Mouse (Mus musculus) embryonic facial prominence, embryonic 10.5 days (tissue): Measurements from ENCODE around the gene Ahsa1. TPM values are rescaled to one million over a fixed set of nuclear protein-coding genes. Genes with fewer than 3 reads are reported as not detected.

Experiments used
- DNase-seq: peaks from one replicate; pipeline ENCODE4 v3.0.0-alpha.2; 2017; ENCODE audit warnings: low spot score
- H3K27ac ChIP-seq: fragments of 300-500 bp; sonication (generic); replicated peaks from 2 replicates; pipeline ENCODE4 v1.5.1; 2016; ENCODE audit warnings: mild to moderate bottlenecking
- H3K27me3 ChIP-seq: fragments of 300-500 bp; sonication (generic); replicated peaks from 2 replicates; pipeline ENCODE4 v1.6.1; 2016; ENCODE audit warnings: low read depth, mild to moderate bottlenecking; ENCODE audit not compliant: poor library complexity, severe bottlenecking
- H3K36me3 ChIP-seq: fragments of 300-500 bp; sonication (generic); replicated peaks from 2 replicates; pipeline ENCODE4 v1.6.1; 2016; ENCODE audit warnings: mild to moderate bottlenecking, moderate library complexity
- H3K4me1 ChIP-seq: fragments of 300-500 bp; sonication (generic); 2 replicates; pipeline ENCODE4 v1.6.1; 2016
- H3K4me3 ChIP-seq: fragments of 300-500 bp; sonication (generic); 2 replicates; pipeline ENCODE4 v1.5.1; 2016; ENCODE audit warnings: mild to moderate bottlenecking, moderate library complexity
- H3K9me3 ChIP-seq: fragments of 300-500 bp; sonication (generic); 2 replicates; pipeline ENCODE4 v1.6.1; 2016; ENCODE audit warnings: mild to moderate bottlenecking
- WGBS: fragments of 180-500 bp; shearing (Covaris S2); methylation state at CpG from one replicate; pipeline ENCODE4 v1.1.7; 2016; 5-methylcytosine and 5-hydroxymethylcytosine counted together
- polyA plus RNA-seq: library from polyadenylated mRNA; unstranded; fragments of >200 nt; fragmentation: Nextera tagmentation; extraction: Ambion mirVana; gene quantifications from 2 replicates; pipeline ENCODE4 v1.2.1, GENCODE M21; 2016

Ahsa1 gene
- 294 and 305 TPM in 2 replicates for polyA plus RNA-seq

DNA sequence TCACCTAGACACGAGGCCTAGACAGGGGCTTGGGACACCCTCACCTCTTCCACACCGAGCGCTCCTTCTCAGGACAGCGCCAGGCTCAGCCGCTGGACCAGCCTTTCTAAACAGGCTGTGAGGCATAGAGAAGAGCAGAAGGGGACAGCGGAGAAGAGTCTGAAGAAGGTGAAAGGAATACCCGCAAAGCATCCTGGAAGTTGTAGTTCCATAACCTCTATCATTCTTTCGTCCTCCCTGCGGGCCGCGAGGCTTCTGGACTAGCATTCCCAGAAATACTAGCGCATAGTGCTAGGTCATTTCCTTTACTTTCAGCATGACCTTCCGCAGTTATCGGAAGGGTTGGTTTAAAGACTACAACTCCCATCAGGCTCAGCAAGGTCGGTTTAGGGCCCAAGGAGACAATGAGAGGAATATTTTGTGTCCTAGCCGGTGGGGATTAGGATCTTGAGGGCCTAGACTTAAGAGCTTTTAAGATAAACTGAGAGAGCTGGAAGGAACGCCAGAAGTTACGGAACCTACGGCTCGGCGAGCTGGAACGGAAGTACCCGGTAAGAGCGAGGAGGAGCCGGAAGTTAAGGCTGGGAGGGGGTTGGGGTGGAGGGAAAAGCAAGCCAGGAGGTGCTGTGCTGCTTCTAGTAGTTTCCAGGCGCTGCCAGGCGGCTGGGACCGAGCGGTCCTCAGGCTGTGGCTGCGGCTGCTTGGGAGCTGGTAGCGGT lies at the start of gene Ahsa1, which contains the start of gene Vipas39:
Gene Ahsa1 (plus strand): TSS at position 372 of the 719 bp plus-strand sequence.
Gene Vipas39 (minus strand): TSS at position 149 of the 719 bp plus-strand sequence.
- H3K4me3 ChIP-seq: peak within 1 kb of the TSS; percentile 80
- no peaks in the 10 kb centered on the region for H3K27me3 ChIP-seq
- peak within 1 kb of the TSS; percentile 96 for H3K27ac ChIP-seq
- H3K9me3 ChIP-seq: no peaks in the 10 kb centered on the region
- H3K36me3 ChIP-seq: peaks cover 61% of the 10 kb centered on the region
- H3K4me1 ChIP-seq: peaks cover 20% of the 10 kb centered on the region
- peak; percentile 90 for DNase-seq
- under 1% methylated on average over 31 of the region's 31 CpGs for WGBS

DNA sequence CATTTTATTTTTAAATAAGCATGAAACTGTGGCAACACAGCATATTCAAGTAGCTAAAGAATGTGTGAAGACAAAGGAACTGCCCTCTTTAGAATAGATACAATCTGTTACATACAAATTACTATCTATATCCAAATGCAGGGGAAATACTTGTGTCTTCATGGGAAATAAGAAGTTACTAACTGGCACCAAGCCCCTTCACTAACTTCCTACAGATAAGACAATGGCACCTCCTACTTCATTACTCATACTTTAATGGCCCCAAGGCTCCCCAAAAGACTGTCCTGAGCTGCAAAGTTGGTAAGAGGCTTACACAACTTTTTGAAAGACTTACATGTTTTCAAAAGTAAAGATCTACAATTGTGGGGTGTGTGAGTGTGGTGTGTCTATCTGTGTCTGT lies 48.7 kb upstream of the Ahsa1 start:
- DNase-seq: no peak

DNA sequence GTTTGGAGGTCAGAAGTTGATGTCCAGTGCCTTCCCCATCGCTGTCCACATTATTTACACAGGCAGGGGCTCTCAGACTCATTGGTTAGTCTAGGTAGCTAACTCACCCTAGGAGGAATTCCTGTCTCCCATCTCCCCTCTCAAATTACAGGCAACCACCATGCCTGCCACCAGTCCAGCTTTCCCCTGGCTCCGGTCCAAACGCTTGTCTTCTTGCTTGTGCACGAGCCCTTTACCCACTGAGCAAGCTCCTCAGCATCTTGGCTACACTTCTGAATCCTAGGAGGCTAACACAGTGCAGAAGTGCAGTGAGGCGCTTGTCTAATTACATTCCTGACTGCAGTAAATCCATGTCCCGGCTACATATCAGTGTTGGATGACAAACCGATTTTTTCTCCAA lies 46.9 kb upstream of the Ahsa1 start:
- H3K27ac ChIP-seq: no peak overlapping the region
- DNase-seq: no peak
- WGBS: 79% methylated on average over 7 of the region's 7 CpGs
- no peaks in the 10 kb centered on the region for H3K36me3 ChIP-seq
- H3K4me1 ChIP-seq: peaks cover 4% of the 10 kb centered on the region; the same call in 1 of the 2 replicates
- H3K9me3 ChIP-seq: no peaks in the 10 kb centered on the region
- no peaks in the 10 kb centered on the region for H3K27me3 ChIP-seq
- H3K4me3 ChIP-seq: no peak overlapping the region

More for the DNA sequence above, 48.7 kb upstream of the Ahsa1 start:
- Histone ChIP-seq H3K4me3 (no peak overlapping the region), H3K36me3 (no peaks in the 10 kb centered on the region), H3K4me1 (peaks cover 4% of the 10 kb centered on the region; the same call in 1 of the 2 replicates), H3K9me3 (no peaks in the 10 kb centered on the region), H3K27ac (no peak overlapping the region), H3K27me3 (no peaks in the 10 kb centered on the region)

DNA sequence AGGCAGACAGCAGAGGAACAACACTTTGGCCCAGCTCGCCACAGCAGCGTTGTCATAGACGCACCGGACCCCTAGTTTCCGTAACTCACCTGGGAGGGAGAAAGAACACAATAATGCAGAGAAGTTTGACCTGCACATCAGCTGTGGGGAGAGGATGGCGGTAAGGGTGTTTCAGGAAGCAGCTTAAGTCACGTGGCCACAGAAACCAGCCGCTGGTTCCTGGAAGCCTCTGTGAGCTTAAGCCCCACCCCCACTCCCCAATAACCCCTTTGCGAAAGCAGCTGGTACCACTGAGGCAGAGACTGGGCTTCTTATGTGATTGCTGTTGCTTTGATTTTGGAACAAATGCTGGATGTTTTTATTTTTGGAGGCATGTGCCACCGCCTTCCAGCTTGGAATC lies 41.3 kb upstream of the Ahsa1 start:
- Histone ChIP-seq H3K4me1 (no peaks in the 10 kb centered on the region), H3K4me3 (no peak overlapping the region), H3K27me3 (no peaks in the 10 kb centered on the region), H3K36me3 (0 out of 2 replicates have a peak, but pooled peaks cover 3% of the 10 kb centered on the region), H3K9me3 (no peaks in the 10 kb centered on the region), H3K27ac (no peak overlapping the region)
- WGBS: 71% methylated on average over 10 of the region's 10 CpGs
- no peak for DNase-seq

DNA sequence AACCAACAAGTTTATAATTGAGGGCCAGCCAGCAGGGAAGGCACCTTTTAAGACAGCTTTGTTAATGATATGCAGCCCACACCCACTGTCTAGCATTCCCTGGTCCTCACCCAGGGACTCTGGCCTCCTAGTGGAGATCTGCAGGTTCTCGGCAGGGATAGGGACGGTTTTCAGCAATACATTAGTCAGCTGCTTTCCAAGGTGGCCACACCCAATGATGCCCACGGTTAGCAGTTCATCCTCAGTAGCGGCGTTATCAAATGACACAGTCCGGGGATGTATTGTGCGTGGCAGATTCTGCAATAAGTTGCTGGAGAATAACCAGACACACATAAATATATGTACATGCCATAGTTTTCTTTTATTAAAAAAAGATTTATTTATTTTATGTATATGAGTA lies 39.5 kb upstream of the Ahsa1 start:
- H3K4me1 ChIP-seq: no peaks in the 10 kb centered on the region
- H3K27me3 ChIP-seq: no peaks in the 10 kb centered on the region
- 75% methylated on average over 7 of the region's 7 CpGs for WGBS
- H3K4me3 ChIP-seq: no peak overlapping the region
- 0 out of 2 replicates have a peak, but pooled peaks cover 3% of the 10 kb centered on the region for H3K36me3 ChIP-seq
- H3K27ac ChIP-seq: no peak overlapping the region
- H3K9me3 ChIP-seq: no peaks in the 10 kb centered on the region
- no peak for DNase-seq

DNA sequence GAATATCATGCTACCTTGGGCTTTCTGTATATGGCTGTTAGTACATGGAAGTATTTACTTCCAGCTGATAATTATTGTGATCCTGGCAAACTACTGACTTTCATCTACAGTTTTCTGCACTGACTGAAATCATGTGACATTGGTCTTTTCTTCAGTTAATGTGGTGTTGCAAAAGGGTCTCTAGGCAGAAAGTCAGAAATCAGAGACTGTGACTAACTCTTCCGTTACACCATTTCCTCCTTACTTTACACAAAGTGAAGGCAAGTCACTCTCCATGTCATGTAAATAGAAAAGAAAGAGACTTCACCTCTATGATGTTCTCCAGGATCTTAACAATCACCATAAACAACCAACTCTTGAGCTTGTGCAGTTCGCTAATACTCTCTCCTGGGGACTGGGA lies 36.6 kb upstream of the Ahsa1 start:
- H3K9me3 ChIP-seq: no peaks in the 10 kb centered on the region
- H3K4me1 ChIP-seq: no peaks in the 10 kb centered on the region
- DNase-seq: no peak
- H3K27me3 ChIP-seq: no peaks in the 10 kb centered on the region
- 89% methylated on average over 2 of the region's 2 CpGs for WGBS
- H3K36me3 ChIP-seq: 0 out of 2 replicates have a peak, but pooled peaks cover 3% of the 10 kb centered on the region
- H3K4me3 ChIP-seq: no peak overlapping the region
- H3K27ac ChIP-seq: no peak overlapping the region

DNA sequence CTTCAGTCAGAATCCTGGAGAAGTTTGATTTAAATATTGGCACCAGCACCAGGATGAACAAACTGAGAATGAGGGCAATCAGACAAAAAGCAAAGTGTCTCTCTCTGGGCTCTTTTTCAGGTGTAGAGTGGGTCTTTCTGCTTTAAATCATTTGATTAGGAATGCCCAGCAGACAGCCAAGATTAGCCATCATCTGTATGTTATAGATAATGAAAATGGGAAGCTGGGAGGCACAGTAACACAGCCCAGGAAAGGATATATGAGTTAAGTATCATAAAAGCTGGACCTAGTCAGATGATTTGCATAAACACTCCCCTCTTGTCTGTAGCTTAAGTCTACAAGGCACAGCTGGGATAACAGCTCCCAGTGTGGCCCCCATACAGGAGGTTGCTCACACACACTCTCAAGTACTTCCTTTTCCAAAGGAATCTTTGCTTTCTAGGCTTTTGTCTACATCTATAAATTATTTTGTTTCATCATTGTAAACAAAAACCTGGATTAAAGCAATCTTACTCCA lies 35.8 kb upstream of the Ahsa1 start:
- H3K36me3 ChIP-seq: 0 out of 2 replicates have a peak, but pooled peaks cover 3% of the 10 kb centered on the region
- no peak overlapping the region for H3K4me3 ChIP-seq
- no peaks in the 10 kb centered on the region for H3K27me3 ChIP-seq
- H3K9me3 ChIP-seq: no peaks in the 10 kb centered on the region
- no peaks in the 10 kb centered on the region for H3K4me1 ChIP-seq
- H3K27ac ChIP-seq: no peak overlapping the region
- no peak for DNase-seq

DNA sequence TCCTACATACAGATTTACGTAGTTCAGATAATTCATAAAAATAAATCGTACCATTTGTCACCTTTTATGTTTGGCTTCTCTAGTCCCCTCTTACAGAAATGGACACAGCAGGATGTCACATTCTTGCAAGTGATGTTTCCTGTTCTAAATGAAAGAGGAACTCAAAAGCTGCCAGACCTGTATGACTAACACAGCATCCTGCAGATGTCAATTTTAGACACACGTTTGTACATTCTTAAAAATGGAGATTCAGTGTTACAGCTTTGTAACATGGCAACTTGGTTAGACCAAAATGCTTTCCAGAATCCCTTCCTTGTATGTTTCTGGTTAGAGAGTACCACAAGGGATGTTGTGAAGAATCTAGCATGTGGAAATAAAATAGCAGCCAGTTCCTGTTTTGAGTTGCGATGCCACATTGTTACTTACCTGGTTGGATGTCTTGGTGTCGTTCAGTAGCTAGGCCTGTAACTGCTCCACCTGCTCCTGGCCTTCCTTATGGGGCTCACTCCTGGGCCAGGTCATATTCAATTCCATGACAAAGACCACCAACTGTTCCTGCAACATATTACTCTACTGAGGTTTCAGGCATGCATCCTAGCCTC lies 29.3 kb upstream of the Ahsa1 start:
- Histone ChIP-seq H3K4me1 (no peaks in the 10 kb centered on the region), H3K9me3 (no peaks in the 10 kb centered on the region), H3K27ac (no peak overlapping the region), H3K36me3 (peaks cover 41% of the 10 kb centered on the region), H3K27me3 (no peaks in the 10 kb centered on the region), H3K4me3 (no peak overlapping the region)
- 92% methylated on average over 5 of the region's 5 CpGs for WGBS
- no peak for DNase-seq

DNA sequence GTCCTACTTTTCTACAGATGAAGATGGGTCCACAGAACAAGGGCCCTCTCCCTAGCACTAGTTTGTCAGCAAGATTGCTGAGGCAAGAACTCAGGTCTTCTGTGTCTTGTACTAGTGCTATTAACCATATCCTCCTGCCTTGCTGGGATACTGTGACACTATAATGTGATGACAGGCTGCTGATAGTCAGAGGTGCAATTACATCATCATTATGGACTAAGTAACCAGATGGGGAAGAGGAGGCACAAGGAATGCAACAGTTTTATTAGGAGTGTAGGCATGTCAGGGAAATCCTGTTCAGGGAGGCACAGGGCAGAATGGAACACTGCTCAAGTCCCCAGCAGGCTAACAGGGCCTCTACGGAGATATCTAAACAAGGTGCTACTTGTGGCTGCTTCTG lies 27.6 kb upstream of the Ahsa1 start, which contains the start of gene Noxred1:
Gene Noxred1 (minus strand): TSS at position 101 of the 400 bp plus-strand sequence.
- H3K36me3 ChIP-seq: peaks cover 51% of the 10 kb centered on the region
- H3K9me3 ChIP-seq: no peaks in the 10 kb centered on the region
- H3K4me3 ChIP-seq: no peak within 1 kb of the TSS
- no peak for DNase-seq
- no peak within 1 kb of the TSS for H3K27ac ChIP-seq
- no peaks in the 10 kb centered on the region for H3K27me3 ChIP-seq
- H3K4me1 ChIP-seq: no peaks in the 10 kb centered on the region
- WGBS: 97% methylated on average over 1 of the region's 1 CpGs

DNA sequence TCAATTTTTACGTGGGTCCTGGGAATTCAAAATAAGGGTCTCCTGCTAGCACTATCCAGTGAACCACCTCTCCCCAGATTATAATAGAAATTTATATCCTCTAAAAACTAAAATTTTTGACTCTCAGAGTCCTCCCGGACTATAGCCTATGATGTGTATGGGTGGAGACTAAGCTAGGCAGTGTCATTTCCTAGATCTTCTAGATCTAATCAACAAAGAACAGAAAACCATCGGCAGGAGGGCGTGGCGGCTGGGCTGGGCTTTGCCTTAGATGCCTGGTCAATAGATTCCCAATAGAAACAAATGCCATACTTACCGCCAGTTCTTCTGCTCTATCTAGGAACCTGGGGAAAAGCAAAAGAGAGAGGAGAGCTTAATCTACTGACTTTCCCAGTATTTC lies 16.1 kb upstream of the Ahsa1 start:
- no peaks in the 10 kb centered on the region for H3K27me3 ChIP-seq
- no peaks in the 10 kb centered on the region for H3K4me1 ChIP-seq
- H3K36me3 ChIP-seq: peaks cover 95% of the 10 kb centered on the region
- H3K4me3 ChIP-seq: no peak overlapping the region
- no peaks in the 10 kb centered on the region for H3K9me3 ChIP-seq
- H3K27ac ChIP-seq: no peak overlapping the region
- DNase-seq: no peak
- 93% methylated on average over 6 of the region's 6 CpGs for WGBS

DNA sequence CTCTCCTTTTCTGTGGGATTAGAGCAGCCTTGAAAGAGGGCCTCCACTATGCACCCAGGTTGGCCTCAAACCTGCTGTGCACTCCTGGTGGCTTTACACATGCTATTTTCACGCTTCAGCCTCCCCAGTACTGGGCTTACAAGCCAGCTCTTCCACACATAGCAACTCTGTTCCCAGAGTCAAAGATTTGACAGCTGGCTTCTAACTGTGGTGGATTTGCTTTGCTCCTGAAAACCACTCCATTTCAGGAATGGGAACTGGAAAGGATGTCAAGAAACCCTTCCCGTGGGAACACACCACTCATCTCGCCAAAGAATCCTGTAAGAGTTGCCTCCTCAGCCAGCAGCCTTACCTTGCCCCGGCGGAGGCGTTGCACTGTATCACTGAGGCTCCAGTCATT lies 12.4 kb upstream of the Ahsa1 start:
- no peak overlapping the region for H3K27ac ChIP-seq
- peaks cover 99% of the 10 kb centered on the region for H3K36me3 ChIP-seq
- DNase-seq: no peak
- H3K9me3 ChIP-seq: no peaks in the 10 kb centered on the region
- WGBS: 93% methylated on average over 6 of the region's 6 CpGs
- H3K4me1 ChIP-seq: no peaks in the 10 kb centered on the region
- H3K27me3 ChIP-seq: no peaks in the 10 kb centered on the region
- no peak overlapping the region for H3K4me3 ChIP-seq

DNA sequence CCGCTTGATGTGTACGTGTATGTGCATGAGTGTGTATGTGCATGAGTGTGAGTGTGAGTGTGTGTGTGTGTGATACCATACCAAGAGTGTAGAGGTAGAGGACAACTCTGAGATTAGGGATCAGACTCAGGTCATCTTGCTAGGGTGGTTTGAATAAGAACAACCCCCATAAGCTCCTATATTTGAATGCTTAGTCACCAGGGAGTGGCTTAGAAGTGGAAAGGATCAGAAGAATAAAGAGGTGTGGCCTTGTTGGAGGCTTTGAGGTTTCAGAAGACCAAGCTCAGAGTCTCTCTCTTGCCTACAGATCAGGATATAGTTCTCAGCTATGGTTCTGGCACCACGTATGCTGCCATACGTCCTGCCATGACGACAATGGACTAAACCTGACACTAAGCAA lies 9.7 kb upstream of the Ahsa1 start:
- no peak overlapping the region for H3K4me3 ChIP-seq
- no peaks in the 10 kb centered on the region for H3K4me1 ChIP-seq
- H3K27me3 ChIP-seq: no peaks in the 10 kb centered on the region
- 92% methylated on average over 5 of the region's 5 CpGs for WGBS
- no peak overlapping the region for H3K27ac ChIP-seq
- no peak for DNase-seq
- peaks cover 99% of the 10 kb centered on the region for H3K36me3 ChIP-seq
- no peaks in the 10 kb centered on the region for H3K9me3 ChIP-seq

DNA sequence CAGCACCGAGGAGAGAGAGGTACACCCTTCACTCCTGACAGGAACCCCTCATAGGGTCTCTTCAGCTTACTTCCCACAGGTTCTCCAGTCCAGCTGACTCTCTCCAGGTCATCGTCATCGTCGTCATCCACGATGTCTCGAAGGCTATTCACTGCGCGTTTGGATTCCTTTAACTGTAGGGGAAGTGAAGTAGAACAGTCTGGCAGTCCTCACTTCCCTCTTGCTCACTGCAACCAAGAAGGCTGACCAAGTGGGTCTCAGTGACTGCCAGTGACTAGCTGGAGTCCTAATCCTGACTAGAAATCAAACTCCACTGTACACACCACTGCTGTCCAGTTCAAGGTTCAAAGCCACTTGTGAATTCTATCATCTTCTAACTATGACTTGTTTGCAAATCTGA lies 5.7 kb upstream of the Ahsa1 start:
- Histone ChIP-seq H3K4me3 (no peak overlapping the region), H3K9me3 (no peaks in the 10 kb centered on the region), H3K36me3 (peaks cover 83% of the 10 kb centered on the region), H3K27me3 (no peaks in the 10 kb centered on the region), H3K27ac (no peak overlapping the region), H3K4me1 (peaks cover 9% of the 10 kb centered on the region)
- WGBS: 95% methylated on average over 8 of the region's 8 CpGs
- DNase-seq: no peak
